Mouse (Mus musculus) hindbrain, postnatal 0 days (tissue): ENCODE results near the gene Dnajb8. TPM values are rescaled to one million over a fixed set of nuclear protein-coding genes. Genes with fewer than 3 reads are reported as not detected.
A peak's percentile ranks its signal among the peaks of the same experiment; 100 is the strongest.

Experiments used
- ATAC-seq: fragments of 200-750 bp; cut with Nextera tagmentation; 2 replicates; pipeline ENCODE4 v1.8.0; 2017; ENCODE audit warnings: mild to moderate bottlenecking, moderate TSS enrichment, moderate library complexity
- DNase-seq: peaks from one replicate; pipeline ENCODE4 v3.0.0-alpha.2; 2015; ENCODE audit warnings: low spot score
- H3K27ac ChIP-seq: fragments of 300-500 bp; sonication (generic); 2 replicates; pipeline ENCODE4 v1.5.1; 2014; ENCODE audit warnings: mild to moderate bottlenecking
- H3K27me3 ChIP-seq: fragments of 300-500 bp; sonication (generic); 2 replicates; pipeline ENCODE4 v1.6.1; 2014; ENCODE audit warnings: low read length, mixed read lengths; ENCODE audit not compliant: insufficient read depth
- H3K36me3 ChIP-seq: fragments of 300-500 bp; sonication (generic); 2 replicates; pipeline ENCODE4 v1.6.1; 2014; ENCODE audit warnings: low read length, mixed read lengths; ENCODE audit not compliant: insufficient read depth
- H3K4me1 ChIP-seq: fragments of 300-500 bp; sonication (generic); 2 replicates; pipeline ENCODE4 v1.6.1; 2014; ENCODE audit warnings: antibody characterized with exemption, low read length, mixed read lengths; ENCODE audit not compliant: insufficient read depth
- H3K4me2 ChIP-seq: fragments of 300-500 bp; sonication (generic); 2 replicates; pipeline ENCODE4 v1.6.1; 2014; ENCODE audit warnings: low read depth, mild to moderate bottlenecking, low read length, moderate library complexity, mixed read lengths
- H3K4me3 ChIP-seq: fragments of 300-500 bp; sonication (generic); 2 replicates; pipeline ENCODE4 v1.5.1; 2014; ENCODE audit warnings: low read length
- H3K9ac ChIP-seq: fragments of 300-500 bp; sonication (generic); replicated peaks from 2 replicates; pipeline ENCODE4 v1.6.1; 2014; ENCODE audit warnings: mild to moderate bottlenecking, low read length, moderate library complexity, mixed read lengths
- H3K9me3 ChIP-seq: fragments of 300-500 bp; sonication (generic); 2 replicates; pipeline ENCODE4 v1.6.1; 2016; ENCODE audit warnings: low read length, mixed read lengths
- CTCF ChIP-seq: IDR thresholded peaks from 2 replicates; pipeline ENCODE4 v1.5.1; 2016; ENCODE audit warnings: antibody characterized with exemption, control low read depth, low read depth
- WGBS: fragments of 180-500 bp; shearing (Covaris S2); extraction: QIAGEN DNeasy Blood & Tissue Kit; methylation state at CpG from one replicate; pipeline ENCODE4 v1.1.7; 2014; 5-methylcytosine and 5-hydroxymethylcytosine counted together
- polyA plus RNA-seq: library from polyadenylated mRNA; unstranded; fragments of >200 nt; fragmentation: Nextera tagmentation; extraction: Ambion mirVana; gene quantifications from 2 replicates; pipeline ENCODE4 v1.2.1, GENCODE M21; 2015
- total RNA-seq: library from RNA; depleted of rRNA; stranded (reverse); fragments of >200 nt; gene quantifications from 2 replicates; pipeline ENCODE4 v1.2.3, GENCODE M21; 2014

Gene Dnajb8
- total and polyA plus RNA-seq, 2 experiments from 2014 or later: not detected

DNA sequence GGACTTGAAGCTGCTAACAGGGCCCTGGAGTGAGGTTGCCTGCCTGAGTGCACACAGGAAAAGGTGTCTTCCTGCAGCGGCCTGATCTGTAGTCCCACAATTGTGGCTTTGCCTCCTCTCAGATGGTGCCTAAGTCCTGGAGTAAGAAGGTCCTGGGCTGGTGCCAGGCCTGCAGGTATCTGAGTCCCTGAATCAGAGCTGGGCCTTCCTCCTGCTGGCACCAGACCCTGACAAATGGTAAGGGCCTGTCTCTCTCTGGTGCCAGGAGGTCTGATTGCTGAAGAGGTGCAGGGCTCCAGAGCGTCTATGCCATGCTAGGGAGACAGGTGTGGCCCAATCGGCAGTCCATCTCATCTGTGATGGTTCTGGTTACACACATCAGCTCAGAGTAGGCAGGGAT lies 37.6 kb downstream of the Dnajb8 start:
- Histone ChIP-seq H3K9me3 (no peaks in the 10 kb centered on the region), H3K9ac (no peak overlapping the region), H3K36me3 (no peaks in the 10 kb centered on the region; the same call in 1 of the 2 replicates), H3K27me3 (no peaks in the 10 kb centered on the region), H3K4me3 (no peak overlapping the region), H3K27ac (no peak overlapping the region), H3K4me2 (no peak overlapping the region), H3K4me1 (no peaks in the 10 kb centered on the region)
- ATAC-seq (no peak), DNase-seq (no peak)
- WGBS: 79% methylated on average over 3 of the region's 3 CpGs
- no peak for TF ChIP-seq CTCF

DNA sequence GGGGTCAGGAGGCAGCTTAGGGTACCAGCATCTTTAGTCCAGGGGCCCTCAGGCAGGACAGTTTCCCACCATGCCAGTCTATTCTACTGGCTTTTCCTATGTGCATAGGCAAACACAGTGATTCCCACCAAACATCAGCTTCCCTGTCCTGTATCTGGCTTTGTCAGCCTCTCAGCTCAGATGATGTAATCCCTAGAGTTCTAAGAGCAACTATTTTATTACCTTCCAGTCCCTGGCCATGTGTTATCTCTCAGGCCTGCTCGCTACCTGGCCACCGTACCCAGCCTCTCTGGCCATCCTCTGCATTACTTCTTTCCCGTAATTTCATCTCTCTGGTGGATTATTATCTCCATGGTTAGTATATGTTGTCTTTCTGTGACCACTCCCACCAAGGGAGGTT lies 38.6 kb downstream of the Dnajb8 start:
- no peak for TF ChIP-seq CTCF
- ATAC-seq (no peak), DNase-seq (no peak)
- H3K36me3 ChIP-seq: no peaks in the 10 kb centered on the region; the same call in 1 of the 2 replicates
- no peak overlapping the region for H3K9ac ChIP-seq
- H3K4me1 ChIP-seq: no peaks in the 10 kb centered on the region
- no peak overlapping the region for H3K4me3 ChIP-seq
- no peaks in the 10 kb centered on the region for H3K9me3 ChIP-seq
- 99% methylated on average over 3 of the region's 3 CpGs for WGBS
- no peak overlapping the region for H3K27ac ChIP-seq
- H3K4me2 ChIP-seq: no peak overlapping the region
- H3K27me3 ChIP-seq: no peaks in the 10 kb centered on the region

DNA sequence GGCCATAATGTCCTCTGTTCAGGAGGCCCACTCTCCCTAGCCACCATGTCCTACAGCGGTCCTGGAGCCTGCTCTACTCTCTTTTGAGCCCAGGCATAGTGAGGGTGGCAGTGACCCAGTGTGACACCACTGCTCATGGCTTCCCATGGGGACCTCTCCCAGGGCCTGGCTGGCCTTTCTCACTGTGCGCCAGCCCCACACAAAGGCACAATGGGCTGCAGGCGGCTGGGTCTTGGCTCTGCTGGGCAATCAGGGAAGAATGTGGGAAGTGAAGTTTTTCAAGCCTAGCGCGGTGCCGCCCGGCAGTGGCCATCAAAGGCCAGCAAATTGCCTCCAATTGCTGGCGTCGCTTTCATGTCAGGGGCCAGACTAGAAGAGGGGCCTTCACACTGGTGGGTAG lies 40.1 kb downstream of the Dnajb8 start:
- no peak overlapping the region for H3K9ac ChIP-seq
- H3K4me2 ChIP-seq: no peak overlapping the region
- H3K9me3 ChIP-seq: no peaks in the 10 kb centered on the region
- no peak overlapping the region for H3K4me3 ChIP-seq
- no peaks in the 10 kb centered on the region for H3K27me3 ChIP-seq
- DNase-seq: peak; percentile 59
- H3K4me1 ChIP-seq: no peaks in the 10 kb centered on the region
- no peak overlapping the region for H3K27ac ChIP-seq
- no peak for TF ChIP-seq CTCF
- peak; percentile 83 for ATAC-seq
- 38% methylated on average over 9 of the region's 9 CpGs for WGBS
- H3K36me3 ChIP-seq: no peaks in the 10 kb centered on the region; the same call in 1 of the 2 replicates

DNA sequence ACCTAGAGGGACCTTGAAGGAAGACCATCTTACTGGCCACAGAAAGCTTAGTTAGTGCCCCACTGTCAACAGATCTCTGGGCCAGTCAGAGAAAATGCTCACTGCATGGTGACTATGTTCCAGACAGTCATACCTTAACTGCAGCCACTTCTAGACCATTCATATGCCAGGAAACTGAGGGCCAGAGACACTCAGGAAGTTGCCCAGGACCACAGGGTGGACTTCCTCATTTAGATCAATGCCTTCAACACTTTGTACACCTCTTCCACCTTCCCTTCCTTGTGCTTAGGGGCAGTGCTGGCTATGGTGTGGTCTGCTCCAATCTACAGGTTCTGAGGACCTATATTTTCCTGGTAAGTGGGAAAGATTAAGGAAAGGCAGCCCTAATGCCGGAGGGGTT lies 43.3 kb downstream of the Dnajb8 start:
- Histone ChIP-seq H3K4me2 (no peak overlapping the region), H3K4me1 (no peaks in the 10 kb centered on the region), H3K27ac (no peak overlapping the region), H3K9ac (no peak overlapping the region), H3K4me3 (no peak overlapping the region), H3K27me3 (no peaks in the 10 kb centered on the region), H3K9me3 (no peaks in the 10 kb centered on the region), H3K36me3 (no peaks in the 10 kb centered on the region)
- ATAC-seq: no peak
- TF ChIP-seq CTCF: no peak
- no peak for DNase-seq
- WGBS: 93% methylated on average over 1 of the region's 1 CpGs

DNA sequence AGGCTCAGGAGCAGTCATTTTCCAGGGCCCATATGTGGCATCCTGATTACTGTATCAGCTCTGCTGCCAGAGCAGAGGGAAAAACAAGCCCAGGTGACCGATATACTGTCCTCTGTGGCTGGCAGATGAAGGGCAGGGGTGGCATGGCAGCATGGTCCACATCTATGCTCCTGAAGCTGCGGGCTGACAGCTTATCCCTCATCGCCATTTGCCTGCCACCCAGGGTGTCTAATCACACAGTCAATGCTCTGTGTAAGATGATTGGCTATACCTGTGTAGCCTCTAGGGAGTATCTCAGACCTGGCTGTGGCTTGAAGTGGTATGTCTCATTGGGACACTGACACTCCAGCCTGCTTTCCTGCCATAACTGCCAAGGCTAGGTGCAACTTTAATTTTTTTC lies 44.0 kb downstream of the Dnajb8 start:
- no peaks in the 10 kb centered on the region for H3K9me3 ChIP-seq
- H3K9ac ChIP-seq: no peak overlapping the region
- no peaks in the 10 kb centered on the region for H3K4me1 ChIP-seq
- WGBS: 82% methylated on average over 3 of the region's 3 CpGs
- no peak overlapping the region for H3K27ac ChIP-seq
- H3K27me3 ChIP-seq: no peaks in the 10 kb centered on the region
- no peak for TF ChIP-seq CTCF
- DNase-seq (no peak), ATAC-seq (no peak)
- H3K36me3 ChIP-seq: no peaks in the 10 kb centered on the region
- no peak overlapping the region for H3K4me2 ChIP-seq
- H3K4me3 ChIP-seq: no peak overlapping the region

DNA sequence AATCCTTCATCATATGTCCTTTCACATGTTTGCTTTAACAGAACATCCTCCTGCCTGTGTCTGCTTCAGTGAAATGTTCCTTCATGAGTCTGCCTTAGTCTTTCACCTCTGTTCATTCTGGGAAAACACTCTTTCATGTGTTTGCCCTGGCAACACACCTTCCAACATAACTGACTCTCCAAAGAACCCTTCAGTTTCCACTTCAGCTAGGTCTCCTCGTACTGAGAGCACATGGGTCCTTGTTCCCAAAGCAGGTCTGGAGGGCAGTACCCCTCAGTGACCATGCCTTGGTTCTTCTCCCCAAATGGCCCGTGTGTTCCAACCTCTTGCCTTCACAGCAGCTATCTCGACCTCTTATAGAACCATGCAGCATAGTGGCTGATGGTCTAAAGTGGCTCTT lies 45.0 kb downstream of the Dnajb8 start:
- no peak for DNase-seq
- Histone ChIP-seq H3K27me3 (no peaks in the 10 kb centered on the region), H3K4me1 (no peaks in the 10 kb centered on the region), H3K9ac (no peak overlapping the region), H3K9me3 (no peaks in the 10 kb centered on the region), H3K27ac (no peak overlapping the region), H3K4me3 (no peak overlapping the region), H3K36me3 (no peaks in the 10 kb centered on the region), H3K4me2 (no peak overlapping the region)
- no peak for TF ChIP-seq CTCF
- WGBS: 86% methylated on average over 3 of the region's 3 CpGs
- ATAC-seq: no peak

DNA sequence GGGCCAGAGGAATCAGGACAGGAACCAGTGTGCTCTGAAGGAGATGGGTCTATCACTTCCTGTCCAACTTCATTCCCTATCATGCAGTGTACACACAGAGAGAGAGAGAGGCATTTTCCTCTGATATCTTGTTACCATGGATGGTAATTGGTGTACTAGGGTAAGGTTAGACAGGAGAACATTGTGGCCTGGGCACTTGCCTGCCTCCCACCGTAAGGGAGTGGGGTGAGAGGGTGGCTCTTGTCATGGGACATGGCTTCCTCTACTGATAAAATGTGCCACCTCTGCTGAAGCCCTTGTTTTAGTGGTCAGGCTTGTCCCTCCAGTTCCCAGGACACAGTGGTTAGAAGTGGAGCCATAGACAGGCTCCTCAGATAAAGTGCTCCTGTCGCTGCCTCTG lies 45.9 kb downstream of the Dnajb8 start:
- Histone ChIP-seq H3K27ac (no peak overlapping the region), H3K4me3 (no peak overlapping the region), H3K36me3 (no peaks in the 10 kb centered on the region), H3K9ac (no peak overlapping the region), H3K4me2 (no peak overlapping the region), H3K27me3 (no peaks in the 10 kb centered on the region), H3K4me1 (no peaks in the 10 kb centered on the region), H3K9me3 (no peaks in the 10 kb centered on the region)
- WGBS: 95% methylated on average over 2 of the region's 2 CpGs
- TF ChIP-seq CTCF: no peak
- ATAC-seq: no peak
- DNase-seq: no peak
